Mouse (Mus musculus): Measurements from ENCODE around the gene Mtnr1b.

Mtnr1b gene

DNA sequence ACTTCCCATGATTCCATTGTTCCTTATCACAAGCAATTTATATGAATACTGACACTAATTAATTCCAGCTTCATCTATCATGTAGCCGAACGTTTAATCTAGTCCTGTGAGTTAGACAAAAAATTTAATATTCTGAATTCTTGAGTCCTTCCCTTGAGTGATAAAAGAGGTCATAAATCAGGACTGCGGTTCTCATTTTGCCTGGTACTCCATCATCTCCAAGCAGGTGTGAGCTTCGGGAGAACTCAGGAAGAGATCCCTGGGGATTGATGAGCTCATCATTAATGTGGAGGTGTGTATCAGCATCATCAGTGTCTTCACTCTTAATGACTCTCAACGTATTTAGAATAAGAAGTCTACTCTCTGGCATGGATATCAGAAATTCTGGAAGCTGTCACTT, 74.0 kb downstream of the Mtnr1b start:
- no peak for DNase-seq

- no peak for DNase-seq
These were observed 79.9 kb downstream of the Mtnr1b start for GRCm38 (mm10) chr9:15794408-15794807.

DNA sequence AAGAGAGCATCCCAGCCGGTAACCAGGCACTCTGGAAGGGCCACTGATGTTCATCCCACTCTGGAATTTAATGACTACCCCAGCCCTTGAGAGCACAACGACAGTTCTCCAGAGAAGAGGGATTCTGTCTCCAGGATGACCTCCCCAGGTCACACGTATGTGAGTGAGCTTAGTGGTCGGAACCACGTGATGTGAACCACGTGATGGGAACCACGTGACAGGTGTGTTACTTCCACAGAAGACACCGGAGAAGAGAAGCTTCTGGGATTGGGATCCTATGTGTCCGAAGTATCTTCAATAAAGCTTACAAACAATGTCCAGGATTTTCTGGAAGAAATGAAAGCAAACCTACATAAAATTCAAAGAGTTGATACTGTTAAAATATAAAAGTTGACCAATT, 82.3 kb downstream of the Mtnr1b start:
- no peak for DNase-seq

GRCm38 (mm10) chr9:15786610-15787009, 87.7 kb downstream of the Mtnr1b start:
- no peak for DNase-seq

DNA sequence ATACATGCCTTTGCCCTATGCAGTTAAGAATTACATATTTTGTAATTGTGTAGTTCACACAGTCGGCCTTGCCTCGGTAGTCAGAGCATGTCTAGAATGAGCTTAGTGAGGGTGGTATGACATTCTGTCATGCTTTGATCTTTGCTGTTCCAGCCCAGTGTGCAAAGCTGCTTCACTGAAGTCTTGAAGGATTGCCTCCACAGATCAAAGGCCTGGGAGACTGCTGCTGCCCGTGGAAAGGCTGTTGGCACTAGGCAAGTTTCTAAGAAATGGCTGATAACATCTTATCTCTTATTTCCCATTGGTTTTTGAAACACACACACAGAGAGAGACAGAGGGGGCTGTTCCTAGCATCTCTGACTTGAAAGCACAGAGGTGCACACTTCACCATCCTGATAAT, 88.2 kb downstream of the Mtnr1b start:
- DNase-seq = no peak

- no peak for DNase-seq
These were observed 92.4 kb downstream of the Mtnr1b start for GRCm38 (mm10) chr9:15781936-15782335.

- no peak for DNase-seq
These were observed 99.4 kb downstream of the Mtnr1b start for GRCm38 (mm10) chr9:15774911-15775310.
